Mouse (Mus musculus) stomach, postnatal 0 days (tissue): ENCODE results near the gene Ces5a.

Experiments
- CTCF ChIP-seq: IDR thresholded peaks from 2 replicates; pipeline ENCODE4 v1.5.1; 2016; ENCODE audit warnings: antibody characterized with exemption, low read depth, mild to moderate bottlenecking, moderate library complexity
- EP300 ChIP-seq: optimal IDR thresholded peaks from 2 replicates; pipeline ENCODE3; 2016; ENCODE audit warnings: antibody characterized with exemption

GRCm38 (mm10) chr8:93535730-93536129 lies at the start of gene Ces5a:
- no peak for TF ChIP-seq CTCF
- no peak for TF ChIP-seq EP300
